Mouse (Mus musculus): ENCODE results near the gene Aprt.

The Aprt gene

GRCm38 (mm10) chr8:122526526-122527170 is 50.1 kb downstream of the Aprt start:
- no peak for DNase-seq

GRCm38 (mm10) chr8:122526084-122526483 is 50.6 kb downstream of the Aprt start:
- DNase-seq = no peak

- no peak for DNase-seq
Measured at GRCm38 (mm10) chr8:122525004-122525403, 51.7 kb downstream of the Aprt start.
